In genomic region chr4:48064311-48064710, GRCm38 (mm10) we compare ENCODE assay signal across 12 mouse cellular contexts. TPM values are rescaled to one million over a fixed set of nuclear protein-coding genes. Genes with fewer than 3 reads are reported as not detected.
"Had no signal": no experiment of that assay in that cellular context is flagged by ENCODE, and none has a peak within 500 bp of the region (broad histone marks: within the 10 kb centered on the region; RNA-seq: fewer than 3 reads in every experiment).

No protein-coding gene starts in this region.

- H3K36me3 ChIP-seq: intestine, embryonic 15.5 days; limb, embryonic 10.5 days; liver, embryonic 15.5 days; midbrain, embryonic 13.5 days had no signal

- H3K9ac ChIP-seq: intestine, embryonic 15.5 days; liver, embryonic 15.5 days; midbrain, embryonic 13.5 days had no signal

- H3K4me2 ChIP-seq: intestine, embryonic 15.5 days; liver, embryonic 11.5 days; liver, embryonic 15.5 days; midbrain, embryonic 13.5 days had no signal

- ATAC-seq: intestine, embryonic 15.5 days; lung, postnatal 0 days; midbrain, embryonic 13.5 days had no signal

- DNase-seq: kidney, postnatal 14 days; lung, adult 2 months; lung, postnatal 36 days; right cerebral cortex, postnatal 14 days; thymus, postnatal 36 days had no signal

- H3K4me3 ChIP-seq: intestine, embryonic 15.5 days; left cerebral cortex, adult 2 months; limb, embryonic 10.5 days; liver, embryonic 15.5 days; midbrain, embryonic 13.5 days had no signal

- H3K27ac ChIP-seq: intestine, embryonic 15.5 days; left cerebral cortex, adult 2 months; limb, embryonic 10.5 days; liver, embryonic 15.5 days; midbrain, embryonic 13.5 days had no signal

- H3K4me1 ChIP-seq: intestine, embryonic 15.5 days; liver, embryonic 15.5 days; midbrain, embryonic 13.5 days had no signal

- H3K27me3 ChIP-seq: intestine, embryonic 15.5 days; liver, embryonic 15.5 days; midbrain, embryonic 13.5 days had no signal

- H3K9me3 ChIP-seq: intestine, embryonic 15.5 days; limb, embryonic 10.5 days; liver, embryonic 15.5 days; midbrain, embryonic 13.5 days had no signal

RNA-seq across cellular contexts. Expression of gene Nr4a3, which starts 19.4 kb away (rescaled TPM):
- polyA plus RNA-seq: liver, embryonic 15.5 days had no signal
